Mouse (Mus musculus) midbrain, postnatal 0 days (tissue): ENCODE data around the gene Tef. TPM values are rescaled to one million over a fixed set of nuclear protein-coding genes. Genes with fewer than 3 reads are reported as not detected.

Source experiments
- ATAC-seq: fragments of 200-750 bp; cut with Nextera tagmentation; 2 replicates; pipeline ENCODE4 v1.8.0; 2017; ENCODE audit warnings: moderate number of reproducible peaks, mild to moderate bottlenecking, moderate TSS enrichment, moderate library complexity; ENCODE audit not compliant: low FRiP score
- DNase-seq: peaks from one replicate; pipeline ENCODE4 v3.0.0-alpha.2; 2015; ENCODE audit warnings: low spot score
- H3K27ac ChIP-seq: fragments of 300-500 bp; sonication (generic); 2 replicates; pipeline ENCODE4 v1.5.1; 2014; ENCODE audit warnings: low read depth, mild to moderate bottlenecking, low read length, mixed read lengths
- H3K27me3 ChIP-seq: fragments of 300-500 bp; sonication (generic); 2 replicates; pipeline ENCODE4 v1.6.1; 2014; ENCODE audit warnings: low read length, control low read depth, mixed read lengths; ENCODE audit not compliant: insufficient read depth
- H3K36me3 ChIP-seq: fragments of 300-500 bp; sonication (generic); 2 replicates; pipeline ENCODE4 v1.6.1; 2014; ENCODE audit warnings: low read length, control low read depth, mixed read lengths; ENCODE audit not compliant: insufficient read depth
- H3K4me1 ChIP-seq: fragments of 300-500 bp; sonication (generic); 2 replicates; pipeline ENCODE4 v1.6.1; 2014; ENCODE audit warnings: mild to moderate bottlenecking, control low read depth, antibody characterized with exemption, low read length, mixed read lengths; ENCODE audit not compliant: insufficient read depth
- H3K4me2 ChIP-seq: fragments of 300-500 bp; sonication (generic); 2 replicates; pipeline ENCODE4 v1.6.1; 2014; ENCODE audit warnings: low read depth, mild to moderate bottlenecking, low read length, mixed read lengths; ENCODE audit not compliant: poor library complexity, severe bottlenecking
- H3K4me3 ChIP-seq: fragments of 300-500 bp; sonication (generic); 2 replicates; pipeline ENCODE4 v1.5.1; 2014; ENCODE audit warnings: low read depth, mild to moderate bottlenecking, low read length, moderate library complexity
- H3K9ac ChIP-seq: fragments of 300-500 bp; sonication (generic); replicated peaks from 2 replicates; pipeline ENCODE4 v1.6.1; 2014; ENCODE audit warnings: mild to moderate bottlenecking, low read length, moderate library complexity, mixed read lengths; ENCODE audit not compliant: poor library complexity, severe bottlenecking
- H3K9me3 ChIP-seq: fragments of 300-500 bp; sonication (generic); 2 replicates; pipeline ENCODE4 v1.6.1; 2016; ENCODE audit warnings: low read length, control low read depth
- CTCF ChIP-seq: IDR thresholded peaks from 2 replicates; pipeline ENCODE4 v1.5.1; 2016; ENCODE audit warnings: antibody characterized with exemption, mild to moderate bottlenecking
- WGBS: fragments of 180-500 bp; shearing (Covaris S2); extraction: QIAGEN DNeasy Blood & Tissue Kit; methylation state at CpG from one replicate; pipeline ENCODE4 v1.1.7; 2014; 5-methylcytosine and 5-hydroxymethylcytosine counted together
- polyA plus RNA-seq: library from polyadenylated mRNA; unstranded; fragments of >200 nt; fragmentation: Nextera tagmentation; extraction: Ambion mirVana; gene quantifications from 2 replicates; pipeline ENCODE4 v1.2.1, GENCODE M21; 2015
- total RNA-seq: library from RNA; depleted of rRNA; stranded (reverse); fragments of >200 nt; gene quantifications from 2 replicates; pipeline ENCODE4 v1.2.3, GENCODE M21; 2014

Tef gene
- total and polyA plus RNA-seq, 2 experiments from 2014 or later: 25.4 to 60.6 TPM

- H3K27ac ChIP-seq: no peak overlapping the region
- H3K4me3 ChIP-seq: no peak overlapping the region
- no peaks in the 10 kb centered on the region for H3K4me1 ChIP-seq
- DNase-seq (no peak), ATAC-seq (no peak)
- H3K4me2 ChIP-seq: no peak overlapping the region
- 90% methylated on average over 7 of the region's 7 CpGs for WGBS
- no peak overlapping the region for H3K9ac ChIP-seq
- TF ChIP-seq CTCF: no peak
- H3K9me3 ChIP-seq: no peaks in the 10 kb centered on the region
- no peaks in the 10 kb centered on the region for H3K36me3 ChIP-seq
- H3K27me3 ChIP-seq: no peaks in the 10 kb centered on the region
Measured at GRCm38 (mm10) chr15:81761381-81761780, 40.8 kb upstream of the Tef start.

GRCm38 (mm10) chr15:81761959-81762358 is 40.3 kb upstream of the Tef start:
- no peaks in the 10 kb centered on the region for H3K27me3 ChIP-seq
- no peak overlapping the region for H3K4me3 ChIP-seq
- H3K36me3 ChIP-seq: no peaks in the 10 kb centered on the region
- H3K27ac ChIP-seq: no peak overlapping the region
- ATAC-seq (no peak), DNase-seq (no peak)
- 86% methylated on average over 3 of the region's 3 CpGs for WGBS
- no peak overlapping the region for H3K4me2 ChIP-seq
- no peak overlapping the region for H3K9ac ChIP-seq
- H3K9me3 ChIP-seq: no peaks in the 10 kb centered on the region
- H3K4me1 ChIP-seq: no peaks in the 10 kb centered on the region
- peak; percentile 40 for TF ChIP-seq CTCF

DNA sequence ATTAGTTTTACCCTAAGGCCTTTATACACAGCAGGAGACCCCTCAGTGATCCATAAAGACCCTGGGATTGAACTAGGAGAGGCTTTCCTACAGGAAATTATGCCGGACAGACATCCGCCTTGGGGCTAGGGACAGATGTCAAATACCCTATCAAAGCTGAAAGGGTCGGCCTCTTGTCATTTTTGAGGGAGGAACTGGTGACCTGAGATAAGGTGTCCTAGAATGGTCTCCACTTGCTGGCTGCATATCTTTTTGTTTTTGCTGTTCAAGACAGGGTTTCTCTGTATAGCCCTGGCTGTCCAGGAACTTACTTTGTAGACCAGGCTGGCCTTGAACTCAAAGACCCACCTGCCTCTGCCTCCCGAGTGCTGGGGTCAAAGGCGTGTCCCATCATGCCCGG is 37.6 kb upstream of the Tef start:
- no peak for DNase-seq
- H3K9ac ChIP-seq: no peak overlapping the region
- no peak overlapping the region for H3K27ac ChIP-seq
- no peak for TF ChIP-seq CTCF
- H3K4me3 ChIP-seq: no peak overlapping the region
- WGBS: 87% methylated on average over 6 of the region's 6 CpGs
- peaks cover 16% of the 10 kb centered on the region for H3K36me3 ChIP-seq
- no peaks in the 10 kb centered on the region for H3K9me3 ChIP-seq
- H3K4me2 ChIP-seq: no peak overlapping the region
- H3K4me1 ChIP-seq: no peaks in the 10 kb centered on the region
- no peak for ATAC-seq
- H3K27me3 ChIP-seq: no peaks in the 10 kb centered on the region

GRCm38 (mm10) chr15:81765651-81766050 is 36.6 kb upstream of the Tef start:
- Histone ChIP-seq H3K27ac (no peak overlapping the region), H3K27me3 (no peaks in the 10 kb centered on the region), H3K9ac (no peak overlapping the region), H3K4me1 (no peaks in the 10 kb centered on the region), H3K4me3 (no peak overlapping the region), H3K4me2 (no peak overlapping the region), H3K36me3 (peaks cover 20% of the 10 kb centered on the region), H3K9me3 (no peaks in the 10 kb centered on the region)
- TF ChIP-seq CTCF: no peak
- ATAC-seq: no peak
- DNase-seq: no peak
- 90% methylated on average over 9 of the region's 9 CpGs for WGBS

DNA sequence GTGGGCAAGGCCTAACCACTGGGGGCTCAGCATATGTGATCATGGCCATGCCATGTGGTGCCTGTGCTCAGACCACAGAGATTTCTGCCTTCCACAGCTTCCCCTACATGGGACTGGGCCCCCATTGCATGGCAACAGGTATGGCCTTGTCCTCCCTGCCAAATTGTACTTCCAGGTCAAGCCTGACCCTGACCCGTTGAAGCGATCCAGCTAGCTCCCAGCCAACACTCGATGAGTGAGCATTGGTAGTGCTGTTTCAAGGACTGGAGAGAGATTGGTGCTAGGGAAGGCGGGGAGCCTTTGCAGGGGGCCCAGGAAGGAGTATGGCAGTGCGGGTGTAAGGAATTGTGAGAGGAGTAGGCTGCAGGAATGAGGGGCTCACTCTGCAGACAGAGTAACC is 35.8 kb upstream of the Tef start:
- Histone ChIP-seq H3K9me3 (no peaks in the 10 kb centered on the region), H3K4me3 (no peak overlapping the region), H3K4me1 (no peaks in the 10 kb centered on the region), H3K27me3 (no peaks in the 10 kb centered on the region), H3K36me3 (peaks cover 21% of the 10 kb centered on the region), H3K4me2 (no peak overlapping the region), H3K9ac (no peak overlapping the region), H3K27ac (no peak overlapping the region)
- DNase-seq (no peak), ATAC-seq (no peak)
- WGBS: 83% methylated on average over 5 of the region's 5 CpGs
- no peak for TF ChIP-seq CTCF

GRCm38 (mm10) chr15:81769037-81769436 is 33.2 kb upstream of the Tef start:
- Histone ChIP-seq H3K4me2 (no peak overlapping the region), H3K4me1 (no peaks in the 10 kb centered on the region), H3K27me3 (no peaks in the 10 kb centered on the region), H3K36me3 (peaks cover 47% of the 10 kb centered on the region), H3K9ac (no peak overlapping the region), H3K4me3 (no peak overlapping the region), H3K9me3 (no peaks in the 10 kb centered on the region), H3K27ac (no peak overlapping the region)
- ATAC-seq: no peak
- TF ChIP-seq CTCF: no peak
- 65% methylated on average over 13 of the region's 13 CpGs for WGBS
- DNase-seq: no peak
